Mouse (Mus musculus): ENCODE results near the gene Fam213a. TPM values are rescaled to one million over a fixed set of nuclear protein-coding genes. Genes with fewer than 3 reads are reported as not detected.

Fam213a gene
- 10 to 100 TPM; 20.4 to 22.9 TPM for total RNA-seq (2023)

DNA sequence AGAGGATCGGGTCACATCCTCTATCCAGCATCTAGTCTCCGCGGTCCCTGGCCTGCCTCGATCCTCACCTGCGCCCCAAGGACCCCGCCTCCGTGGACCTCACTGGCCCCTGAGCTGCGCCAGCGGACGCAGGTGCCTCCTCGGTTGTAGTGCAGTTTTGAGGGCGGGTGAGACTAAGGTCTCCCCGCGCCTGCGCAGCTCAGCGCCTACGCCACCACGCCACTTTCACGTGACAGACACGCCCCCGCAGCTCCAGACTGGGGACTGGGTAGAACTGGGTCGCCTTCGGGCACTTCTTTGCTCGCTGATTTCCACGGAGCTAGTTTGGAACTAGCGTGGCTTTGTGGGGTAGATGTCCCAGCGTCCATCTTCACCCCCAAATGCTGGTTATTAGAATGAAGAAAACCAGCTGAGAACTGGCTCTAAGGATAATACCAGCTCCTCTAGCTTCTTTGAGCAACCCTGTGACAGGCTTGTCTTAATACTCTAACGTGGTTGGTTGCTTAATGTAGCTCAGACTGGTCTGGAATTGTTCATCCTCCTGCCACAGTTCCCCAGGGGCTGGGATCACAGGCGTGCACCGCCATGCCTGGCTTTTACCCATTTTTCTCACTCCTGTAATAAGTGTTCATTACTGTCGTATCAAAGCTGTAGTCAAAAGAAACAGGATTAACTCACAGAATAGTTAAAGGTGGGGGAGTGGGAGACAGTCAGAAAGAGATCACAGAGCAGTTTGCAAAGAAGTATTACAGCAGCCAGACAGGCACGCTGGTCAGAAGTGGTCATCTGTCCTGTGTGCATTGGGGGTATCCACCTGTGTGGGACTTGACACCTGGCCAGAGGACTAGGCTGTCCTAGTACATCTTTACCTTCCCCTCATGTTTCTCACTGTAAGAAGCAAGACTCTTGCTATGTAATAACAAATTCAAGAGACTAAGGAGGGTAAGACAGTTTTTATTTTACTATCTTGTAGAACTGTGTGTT, at the start of gene Fam213a:
TSS of gene Fam213a (minus strand) at position 159 of the 984 bp plus-strand sequence.

DNA sequence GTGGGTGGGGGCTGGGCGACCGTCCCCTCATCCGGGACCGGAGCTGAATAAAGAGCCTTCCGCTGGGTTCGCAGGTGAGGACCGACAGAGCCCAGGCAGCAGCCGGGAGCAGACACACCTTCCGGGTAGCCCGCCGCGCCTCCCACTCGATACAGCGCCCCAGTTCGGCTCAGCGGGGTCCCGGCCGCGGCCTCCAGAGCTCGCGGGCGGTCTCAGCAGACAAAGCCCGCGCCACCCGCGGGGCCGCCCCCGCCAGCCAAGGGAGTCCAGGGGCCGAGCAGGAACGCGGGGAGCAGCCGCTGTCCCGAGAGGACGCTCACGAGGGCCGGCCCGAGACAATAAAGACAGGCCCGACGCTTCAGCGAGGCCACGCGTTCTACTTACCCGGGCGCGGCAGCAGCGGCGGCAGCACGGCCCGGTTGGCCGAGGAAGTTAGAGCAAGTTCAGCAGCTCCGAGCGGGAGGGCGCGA, 47.2 kb downstream of the Fam213a start, which contains the start of gene Tspan14:
TSS of gene Tspan14 (minus strand) at position 416 of the 470 bp plus-strand sequence.

Other genes with a start within 250 kb of the Fam213a start
- 1 to 10 TPM; 5.9 to 8.9 TPM for gene Sh2d4b, start 120.5 kb downstream of the Fam213a start, total RNA-seq (2023)
- 10 to 100 TPM; 53.6 to 74.1 TPM for gene Tspan14, start 47.0 kb downstream of the Fam213a start, total RNA-seq (2023)
- gene Dydc2, start 55.4 kb upstream of the Fam213a start, total RNA-seq (2023), result not detected
- not detected for gene Dydc1, start 59.1 kb upstream of the Fam213a start, total RNA-seq (2023)
- not detected for gene Mat1a, start 91.2 kb upstream of the Fam213a start, total RNA-seq (2023)
- not detected for gene Sftpa1, start 118.0 kb upstream of the Fam213a start, total RNA-seq (2023)
- gene Mbl1, start 137.7 kb upstream of the Fam213a start, total RNA-seq (2023), result not detected
- gene Sftpd, start 171.4 kb upstream of the Fam213a start, total RNA-seq (2023), result not detected